Mouse (Mus musculus) kidney, postnatal 0 days (tissue): ENCODE data around the gene Olfr1176. TPM values are rescaled to one million over a fixed set of nuclear protein-coding genes. Genes with fewer than 3 reads are reported as not detected.
A peak's percentile ranks its signal among the peaks of the same experiment; 100 is the strongest.

Experiments used
- ATAC-seq: fragments of 200-750 bp; cut with Nextera tagmentation; replicated peaks from 2 replicates; pipeline ENCODE4 v1.8.0; 2017; ENCODE audit warnings: low read depth, moderate number of reproducible peaks, moderate TSS enrichment, moderate library complexity; ENCODE audit not compliant: low FRiP score
- DNase-seq: peaks from one replicate; pipeline ENCODE4 v3.0.0-alpha.2; 2016; ENCODE audit warnings: low spot score
- H3K27ac ChIP-seq: fragments of 300-500 bp; sonication (generic); 2 replicates; pipeline ENCODE4 v1.5.1; 2014; ENCODE audit warnings: mild to moderate bottlenecking
- H3K27me3 ChIP-seq: fragments of 300-500 bp; sonication (generic); 2 replicates; pipeline ENCODE4 v1.6.1; 2014; ENCODE audit warnings: low read length, mixed read lengths; ENCODE audit not compliant: insufficient read depth
- H3K36me3 ChIP-seq: fragments of 300-500 bp; sonication (generic); 2 replicates; pipeline ENCODE4 v1.6.1; 2014; ENCODE audit warnings: low read length, mixed read lengths; ENCODE audit not compliant: insufficient read depth
- H3K4me1 ChIP-seq: fragments of 300-500 bp; sonication (generic); replicated peaks from 2 replicates; pipeline ENCODE4 v1.6.1; 2014; ENCODE audit warnings: antibody characterized with exemption, low read length, mixed read lengths; ENCODE audit not compliant: insufficient read depth
- H3K4me2 ChIP-seq: fragments of 300-500 bp; sonication (generic); 2 replicates; pipeline ENCODE4 v1.6.1; 2014; ENCODE audit warnings: mild to moderate bottlenecking, low read length, moderate library complexity, mixed read lengths
- H3K4me3 ChIP-seq: fragments of 300-500 bp; sonication (generic); replicated peaks from 2 replicates; pipeline ENCODE4 v1.5.1; 2014; ENCODE audit warnings: low read depth, low read length
- H3K9ac ChIP-seq: fragments of 300-500 bp; sonication (generic); 2 replicates; pipeline ENCODE4 v1.6.1; 2014; ENCODE audit warnings: low read depth, low read length
- H3K9me3 ChIP-seq: fragments of 300-500 bp; sonication (generic); replicated peaks from 2 replicates; pipeline ENCODE4 v1.6.1; 2016; ENCODE audit warnings: low read length, inconsistent platforms, mixed read lengths
- CTCF ChIP-seq: IDR thresholded peaks from 2 replicates; pipeline ENCODE4 v1.5.1; 2016; ENCODE audit warnings: antibody characterized with exemption, low read depth, mild to moderate bottlenecking, moderate library complexity
- WGBS: fragments of 180-500 bp; shearing (Covaris S2); extraction: QIAGEN DNeasy Blood & Tissue Kit; methylation state at CpG from one replicate; pipeline ENCODE4 v1.1.7; 2014; 5-methylcytosine and 5-hydroxymethylcytosine counted together
- polyA plus RNA-seq: library from polyadenylated mRNA; unstranded; fragments of >200 nt; fragmentation: Nextera tagmentation; extraction: Ambion mirVana; gene quantifications from 2 replicates; pipeline ENCODE4 v1.2.1, GENCODE M21; 2015

The Olfr1176 gene
- polyA plus RNA-seq = not detected in 2 replicates

DNA sequence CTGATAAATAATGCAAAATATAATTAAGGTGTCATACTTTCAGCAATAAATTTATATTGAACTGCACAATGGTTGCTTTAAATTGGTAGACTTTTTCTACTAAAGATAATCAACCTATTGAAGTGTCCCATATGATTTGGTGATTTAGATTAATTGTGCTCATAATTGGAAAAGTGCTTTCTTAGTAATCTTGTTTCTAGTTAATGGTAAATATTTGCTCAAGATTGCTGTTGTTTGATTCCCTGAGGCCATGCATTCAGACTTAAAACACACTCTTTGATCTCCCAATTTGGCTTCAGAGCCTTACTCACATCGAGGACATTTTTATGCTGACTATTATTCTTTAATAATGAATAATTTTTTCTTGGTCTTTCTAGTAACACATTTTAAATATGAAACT lies at the start of gene Olfr1176:
TSS of gene Olfr1176 (plus strand) at position 301 of the 400 bp plus-strand sequence.
- H3K9ac ChIP-seq = no peak within 1 kb of the TSS
- H3K36me3 ChIP-seq = no peaks in the 10 kb centered on the region
- no peaks in the 10 kb centered on the region for H3K4me1 ChIP-seq
- no peak within 1 kb of the TSS for H3K4me3 ChIP-seq
- TF ChIP-seq CTCF = no peak
- no peak for ATAC-seq
- no peak for DNase-seq
- H3K4me2 ChIP-seq = no peak within 1 kb of the TSS
- H3K9me3 ChIP-seq = no peaks in the 10 kb centered on the region
- no peaks in the 10 kb centered on the region for H3K27me3 ChIP-seq
- H3K27ac ChIP-seq = no peak within 1 kb of the TSS
- 66% methylated on average over 1 of the region's 1 CpGs for WGBS

DNA sequence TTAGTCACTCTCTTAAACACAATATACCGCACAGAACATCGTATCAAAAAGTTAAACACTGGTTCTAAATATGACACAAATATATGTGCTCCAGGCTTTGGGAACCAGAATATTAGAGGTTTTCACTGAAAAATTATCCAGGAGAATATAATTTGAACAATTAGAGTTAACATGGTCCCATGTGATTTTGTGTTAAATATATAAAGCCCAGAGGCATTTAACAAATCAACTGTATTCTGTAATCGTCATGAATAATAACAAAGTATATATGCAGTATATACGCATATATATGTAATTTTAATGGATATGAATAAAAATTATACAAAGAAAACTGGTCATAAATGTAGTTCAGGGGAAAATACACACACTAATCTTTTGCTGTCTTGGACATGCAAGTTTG lies 21.5 kb upstream of the Olfr1176 start, which contains the start of gene Olfr1174-ps:
TSS of gene Olfr1174-ps (minus strand) at position 101 of the 400 bp plus-strand sequence.
- Histone ChIP-seq H3K4me1 (no peaks in the 10 kb centered on the region), H3K4me2 (no peak within 1 kb of the TSS), H3K4me3 (no peak within 1 kb of the TSS), H3K27ac (no peak within 1 kb of the TSS), H3K9me3 (no peaks in the 10 kb centered on the region), H3K9ac (no peak within 1 kb of the TSS), H3K27me3 (no peaks in the 10 kb centered on the region), H3K36me3 (no peaks in the 10 kb centered on the region)
- ATAC-seq = no peak
- no peak for TF ChIP-seq CTCF
- 92% methylated on average over 4 of the region's 4 CpGs for WGBS
- DNase-seq = no peak

DNA sequence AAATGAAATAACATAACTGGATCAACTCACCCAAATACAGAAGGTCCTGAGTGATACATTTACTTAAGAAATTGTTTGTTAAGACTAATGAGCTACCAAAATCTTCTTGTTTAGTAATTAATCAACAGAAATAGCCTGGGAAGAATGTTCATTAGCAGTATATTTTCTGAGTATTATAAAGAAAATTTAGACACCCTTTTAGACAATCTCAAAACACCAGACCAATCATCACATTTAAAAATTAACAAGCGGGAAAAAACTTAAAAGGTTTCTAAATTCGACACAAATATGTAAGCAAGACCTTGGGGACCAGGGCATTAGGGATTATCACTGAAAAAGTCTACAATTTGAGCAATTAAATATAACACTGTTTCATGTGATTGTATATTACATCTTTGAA lies 9.4 kb upstream of the Olfr1176 start, which contains the start of gene Olfr1175-ps:
TSS of gene Olfr1175-ps (minus strand) at position 101 of the 400 bp plus-strand sequence.
- 74% methylated on average over 2 of the region's 2 CpGs for WGBS
- DNase-seq (no peak), ATAC-seq (no peak)
- H3K4me2 ChIP-seq = no peak within 1 kb of the TSS
- H3K4me1 ChIP-seq = no peaks in the 10 kb centered on the region
- H3K4me3 ChIP-seq = no peak within 1 kb of the TSS
- H3K27ac ChIP-seq = no peak within 1 kb of the TSS
- H3K9me3 ChIP-seq = no peaks in the 10 kb centered on the region
- H3K36me3 ChIP-seq = no peaks in the 10 kb centered on the region
- no peak for TF ChIP-seq CTCF
- no peaks in the 10 kb centered on the region for H3K27me3 ChIP-seq
- no peak within 1 kb of the TSS for H3K9ac ChIP-seq

DNA sequence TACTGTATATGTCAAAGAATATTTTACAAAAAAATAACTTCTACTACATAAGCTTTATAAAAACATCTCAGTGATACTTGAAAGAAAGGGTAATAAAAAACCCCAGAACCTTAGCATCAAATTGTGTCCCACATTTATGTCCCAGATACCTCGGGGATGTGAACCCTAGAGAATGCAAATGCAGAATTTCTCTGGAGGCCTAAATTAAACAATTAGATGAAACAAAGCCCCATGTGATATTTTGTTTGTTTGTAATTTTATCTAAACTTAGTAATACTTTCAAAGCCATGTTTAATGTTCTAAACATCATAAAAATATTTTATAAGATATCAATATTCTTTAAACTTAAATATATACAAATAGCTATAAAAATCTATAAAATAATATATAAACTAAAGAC lies 9.9 kb downstream of the Olfr1176 start, which contains the start of gene Olfr1177-ps:
TSS of gene Olfr1177-ps (minus strand) at position 101 of the 400 bp plus-strand sequence.
- no peak for TF ChIP-seq CTCF
- ATAC-seq = no peak
- Histone ChIP-seq H3K4me1 (no peaks in the 10 kb centered on the region), H3K27me3 (no peaks in the 10 kb centered on the region), H3K36me3 (no peaks in the 10 kb centered on the region), H3K9ac (no peak within 1 kb of the TSS), H3K4me2 (no peak within 1 kb of the TSS), H3K4me3 (no peak within 1 kb of the TSS), H3K27ac (no peak within 1 kb of the TSS), H3K9me3 (no peaks in the 10 kb centered on the region)
- 73% methylated on average over 1 of the region's 1 CpGs for WGBS
- DNase-seq = no peak

DNA sequence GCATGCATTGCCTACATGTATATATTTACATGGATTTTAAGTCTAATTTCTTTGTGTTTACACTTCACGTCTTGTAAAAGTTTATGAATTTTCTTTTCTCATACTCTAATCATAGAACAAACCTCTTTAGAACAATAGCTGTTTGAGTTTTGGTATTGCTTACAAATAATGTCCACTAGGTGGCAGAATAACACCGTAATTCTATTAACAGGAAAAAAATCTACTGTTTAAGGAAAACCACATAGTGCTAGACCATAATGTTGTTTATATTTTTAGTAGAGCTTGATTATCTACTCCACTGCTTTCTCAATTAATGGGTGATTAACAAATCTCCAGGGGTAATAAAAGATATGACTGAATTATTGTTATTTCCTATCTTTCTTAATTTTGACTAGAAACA lies 19.8 kb downstream of the Olfr1176 start:
- no peak; the same call in 1 of the 2 replicates for ATAC-seq
- WGBS = 2% methylated on average over 2 of the region's 2 CpGs

DNA sequence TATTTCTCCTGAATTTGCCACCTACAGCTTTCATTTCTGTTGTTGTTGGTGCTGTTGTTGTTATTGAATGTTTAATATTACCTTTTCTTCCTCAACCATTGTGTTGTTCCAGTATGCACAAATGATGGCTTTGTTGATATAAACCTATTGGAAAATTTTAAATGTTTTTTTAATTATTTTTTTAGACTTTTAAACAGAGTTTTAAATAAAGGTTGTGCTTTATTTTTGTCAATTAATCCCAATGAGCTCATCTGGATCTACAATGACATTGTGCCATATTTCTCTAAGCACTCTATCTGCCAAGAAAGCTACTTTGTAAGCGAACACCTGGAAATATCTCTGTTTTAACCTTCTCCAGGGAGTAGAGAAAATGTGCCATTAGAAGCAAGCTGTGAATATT lies 50.2 kb downstream of the Olfr1176 start, which contains the start of gene Olfr1178:
TSS of gene Olfr1178 (plus strand) at position 301 of the 400 bp plus-strand sequence.
- Histone ChIP-seq H3K27ac (no peak within 1 kb of the TSS), H3K4me1 (no peaks in the 10 kb centered on the region), H3K4me2 (no peak within 1 kb of the TSS), H3K36me3 (no peaks in the 10 kb centered on the region), H3K9ac (no peak within 1 kb of the TSS), H3K9me3 (no peaks in the 10 kb centered on the region), H3K4me3 (no peak within 1 kb of the TSS), H3K27me3 (no peaks in the 10 kb centered on the region)
- 79% methylated on average over 1 of the region's 1 CpGs for WGBS
- ATAC-seq = no peak
- DNase-seq = no peak
- no peak for TF ChIP-seq CTCF

More for the DNA sequence above, 19.8 kb downstream of the Olfr1176 start:
- Histone ChIP-seq H3K36me3 (no peaks in the 10 kb centered on the region), H3K4me3 (no peak overlapping the region), H3K27me3 (no peaks in the 10 kb centered on the region), H3K4me2 (no peak overlapping the region), H3K27ac (no peak overlapping the region), H3K4me1 (no peaks in the 10 kb centered on the region), H3K9ac (no peak overlapping the region), H3K9me3 (no peaks in the 10 kb centered on the region)
- DNase-seq = peak; percentile 50
- TF ChIP-seq CTCF = peak; percentile 67

Other genes with a start within 250 kb of the Olfr1176 start
- gene Olfr1164, start 242.8 kb upstream of the Olfr1176 start, polyA plus RNA-seq = not detected in 2 replicates
- gene Olfr1166, start 208.4 kb upstream of the Olfr1176 start, polyA plus RNA-seq = not detected in 2 replicates
- gene Olfr1167, start 181.5 kb upstream of the Olfr1176 start, polyA plus RNA-seq = not detected in 2 replicates
- not detected in 2 replicates for gene Olfr1168, start 154.8 kb upstream of the Olfr1176 start, polyA plus RNA-seq
- gene Olfr1170, start 108.4 kb upstream of the Olfr1176 start, polyA plus RNA-seq = not detected in 2 replicates
- not detected in 2 replicates for gene Olfr1173, start 56.8 kb upstream of the Olfr1176 start, polyA plus RNA-seq
- not detected in 2 replicates for gene Olfr1174-ps, start 21.6 kb upstream of the Olfr1176 start, polyA plus RNA-seq
- not detected in 2 replicates for gene Olfr1175-ps, start 9.5 kb upstream of the Olfr1176 start, polyA plus RNA-seq
- not detected in 2 replicates for gene Olfr1177-ps, start 9.8 kb downstream of the Olfr1176 start, polyA plus RNA-seq
- gene Olfr1178, start 50.3 kb downstream of the Olfr1176 start, polyA plus RNA-seq = not detected in 2 replicates
- gene Olfr1179, start 69.7 kb downstream of the Olfr1176 start, polyA plus RNA-seq = not detected in 2 replicates
- not detected in 2 replicates for gene Olfr1180, start 82.4 kb downstream of the Olfr1176 start, polyA plus RNA-seq
- not detected in 2 replicates for gene Olfr1181, start 89.5 kb downstream of the Olfr1176 start, polyA plus RNA-seq
- gene Gm13757, start 112.4 kb downstream of the Olfr1176 start, polyA plus RNA-seq = not detected in 2 replicates
- gene Olfr1183, start 118.1 kb downstream of the Olfr1176 start, polyA plus RNA-seq = not detected in 2 replicates
- gene Olfr1184, start 146.9 kb downstream of the Olfr1176 start, polyA plus RNA-seq = not detected in 2 replicates
- gene Olfr1185-ps1, start 156.6 kb downstream of the Olfr1176 start, polyA plus RNA-seq = not detected in 2 replicates
- gene Olfr1186, start 181.8 kb downstream of the Olfr1176 start, polyA plus RNA-seq = not detected in 2 replicates
- not detected in 2 replicates for gene Olfr1188, start 220.2 kb downstream of the Olfr1176 start, polyA plus RNA-seq
- gene Olfr1189, start 249.7 kb downstream of the Olfr1176 start, polyA plus RNA-seq = not detected in 2 replicates